Mouse (Mus musculus) layer of hippocampus, postnatal 25 days (tissue): ENCODE data around the gene Stbd1. TPM values are rescaled to one million over a fixed set of nuclear protein-coding genes. Genes with fewer than 3 reads are reported as not detected.

Experiments used
- DNase-seq, 2 experiments: peaks; one replicate each; pipeline ENCODE4 v3.0.0; 2022; ENCODE audit warnings: mixed read lengths in 2 of 2, low spot score in 1 of 2; ENCODE audit errors: extremely low spot score in 1 of 2
- total RNA-seq, 2 experiments: library from RNA; stranded (reverse); gene quantifications; 2 replicates each; pipeline ENCODE4 v1.2.3; 2021

The Stbd1 gene
- 1 to 10 TPM; 2.2 to 2.7 TPM for total RNA-seq

DNA sequence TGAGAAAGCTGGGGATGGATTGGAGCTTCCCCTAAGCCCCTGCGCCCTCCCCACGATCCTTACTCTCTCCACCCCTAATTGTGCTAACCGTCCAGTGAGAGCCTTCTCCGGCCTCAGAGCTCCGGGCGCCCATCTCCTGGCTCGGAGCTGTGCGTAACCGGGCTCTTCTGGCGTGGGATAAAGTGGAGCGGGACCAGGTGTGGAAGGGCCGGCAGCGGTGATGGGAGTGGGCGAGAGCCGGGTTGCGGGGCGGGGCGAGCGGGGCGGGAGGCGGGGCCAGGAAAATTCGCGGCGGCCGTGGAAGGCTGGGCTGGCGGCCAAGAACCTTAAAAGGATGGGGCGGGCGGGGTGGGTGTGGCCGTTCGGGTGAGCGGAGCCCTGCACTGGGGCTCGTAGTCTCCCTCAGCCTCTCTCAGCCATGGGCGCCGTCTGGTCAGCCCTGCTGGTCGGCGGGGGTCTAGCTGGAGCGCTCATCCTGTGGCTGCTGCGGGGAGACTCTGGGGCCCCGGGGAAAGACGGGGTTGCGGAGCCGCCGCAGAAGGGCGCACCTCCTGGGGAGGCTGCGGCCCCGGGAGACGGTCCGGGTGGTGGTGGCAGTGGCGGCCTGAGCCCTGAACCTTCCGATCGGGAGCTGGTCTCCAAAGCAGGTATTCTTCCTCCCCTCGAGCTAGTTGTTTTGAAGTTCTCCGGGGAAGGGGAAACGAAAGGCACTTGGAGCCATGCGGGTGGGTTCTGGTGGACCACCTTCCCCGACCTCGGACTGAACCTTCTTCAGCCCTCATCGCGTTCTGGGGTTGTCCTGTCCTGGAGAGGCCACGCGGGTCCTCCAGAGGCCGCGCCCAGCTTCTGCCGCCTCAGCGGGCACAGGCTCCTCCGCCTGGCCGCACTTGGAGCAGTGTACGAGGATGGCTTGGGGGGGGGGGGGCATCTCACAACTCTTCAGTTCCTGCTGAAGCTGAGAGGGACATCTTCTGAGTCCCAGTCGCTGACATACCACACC is at the start of gene Stbd1:
TSS of gene Stbd1 (plus strand) at position 351 of the 1,000 bp plus-strand sequence.
- peak in 1 of 2 experiments; percentile 59 for DNase-seq

DNA sequence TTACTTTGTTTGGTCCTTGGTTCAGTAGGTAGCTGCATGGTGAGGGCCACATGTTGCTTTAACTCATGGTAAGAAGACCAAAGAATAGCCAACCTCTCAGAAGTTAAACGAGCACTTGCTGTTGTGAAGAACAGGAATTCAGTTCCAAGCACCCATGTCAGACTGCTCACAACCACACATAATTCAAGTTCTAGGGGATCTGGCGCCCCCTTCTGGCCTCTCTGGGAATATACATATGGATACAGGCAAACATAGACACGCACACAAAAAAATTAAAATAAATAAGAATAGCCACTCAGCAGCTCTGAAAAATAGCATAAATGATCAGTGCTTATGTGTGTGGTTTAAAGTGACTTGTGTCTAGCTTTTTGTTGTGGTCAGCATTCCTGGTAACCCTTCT is 48.9 kb upstream of the Stbd1 start:
- DNase-seq, result peak in 1 of 2 experiments; percentile 10

DNA sequence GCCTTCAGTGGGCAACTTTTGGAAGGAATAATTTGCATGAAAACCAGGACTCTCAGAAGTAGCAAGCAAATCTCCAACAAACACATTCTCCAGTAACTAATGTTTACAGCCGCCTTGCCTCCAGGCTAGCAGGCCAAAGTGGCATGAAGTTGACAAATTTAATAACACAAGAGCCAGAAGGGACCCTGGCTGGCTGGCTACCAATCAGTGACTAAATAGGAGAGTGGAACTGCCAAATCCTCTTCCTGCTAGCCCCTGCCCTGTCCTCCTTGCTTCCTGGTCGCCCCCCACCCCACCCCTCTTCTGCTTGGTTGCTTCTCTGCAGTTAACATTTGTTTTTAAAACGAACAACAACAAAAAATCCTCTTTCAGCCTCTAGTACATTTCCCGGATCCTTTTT is 48.4 kb upstream of the Stbd1 start:
- DNase-seq, result no peak

DNA sequence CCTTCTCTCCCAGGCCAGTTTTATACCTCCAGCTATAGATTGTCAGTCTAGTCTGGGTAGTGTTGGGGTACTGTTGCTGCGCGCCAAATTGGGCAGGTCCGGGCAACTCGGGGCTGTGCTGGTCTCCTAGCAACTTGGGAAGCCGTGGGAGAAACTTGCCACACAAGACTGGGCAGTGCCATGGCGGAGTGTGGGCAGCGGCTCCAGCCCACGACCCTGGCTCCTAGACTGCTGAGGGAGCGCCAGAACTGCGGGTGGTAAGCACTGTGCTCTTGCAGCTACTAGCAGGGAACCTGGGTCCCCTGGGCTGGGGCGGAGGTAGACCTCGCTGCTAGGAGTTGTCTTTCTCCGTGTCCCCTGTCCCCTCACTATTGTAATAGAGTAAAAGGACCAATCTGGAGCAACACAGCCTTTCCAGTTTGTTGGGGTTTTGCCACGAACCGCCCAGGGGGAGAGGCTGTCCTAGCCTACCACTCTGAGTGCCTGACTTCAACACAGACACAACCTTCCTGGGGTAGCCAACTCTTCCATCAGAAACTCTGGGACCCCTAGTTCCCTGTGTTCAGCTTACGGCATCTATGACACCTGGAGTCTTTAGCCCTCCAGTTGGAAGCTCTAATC is 47.8 kb upstream of the Stbd1 start, which contains the start of gene Fam47e:
TSS of gene Fam47e (plus strand) at position 179 of the 621 bp plus-strand sequence.
- DNase-seq, result peak in 1 of 2 experiments; percentile 10

DNA sequence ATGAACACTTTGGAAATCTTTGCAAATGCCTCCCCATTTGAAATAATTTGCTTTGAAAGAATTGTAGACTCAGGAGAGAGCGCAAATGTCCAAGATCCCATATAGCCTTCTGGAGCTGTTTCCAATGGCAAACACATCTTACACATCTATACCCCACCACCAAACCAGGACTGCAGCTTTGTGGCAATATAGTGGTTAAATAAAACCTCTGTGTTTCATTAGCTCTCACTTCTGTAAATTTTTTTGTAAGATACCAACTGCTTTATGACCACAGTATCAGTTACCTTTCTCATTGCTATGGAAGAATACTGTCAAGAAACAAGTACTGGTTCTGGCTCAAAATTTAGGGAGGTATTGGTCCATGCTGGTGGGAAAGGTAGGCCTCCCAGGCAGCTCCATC is 46.9 kb upstream of the Stbd1 start:
- DNase-seq, result no peak

DNA sequence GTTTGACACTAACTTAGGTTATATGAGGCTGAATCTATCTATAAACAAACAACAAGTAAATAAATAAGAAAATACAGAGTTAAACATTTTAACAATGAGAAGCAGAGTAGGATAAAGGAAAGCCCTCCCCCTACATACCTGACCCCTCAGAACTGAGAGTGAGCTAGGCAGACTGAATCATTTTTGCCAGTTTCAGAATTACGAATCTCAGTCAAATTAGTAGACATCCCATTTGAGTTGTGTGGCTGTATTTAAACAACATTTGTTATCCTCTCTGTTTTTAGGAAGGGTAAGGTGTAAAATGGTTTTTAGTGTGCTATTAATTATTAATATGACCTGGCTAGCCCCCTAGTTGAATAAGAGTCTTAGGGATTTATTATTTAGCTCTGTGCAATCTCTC is 45.3 kb upstream of the Stbd1 start:
- DNase-seq, result no peak

DNA sequence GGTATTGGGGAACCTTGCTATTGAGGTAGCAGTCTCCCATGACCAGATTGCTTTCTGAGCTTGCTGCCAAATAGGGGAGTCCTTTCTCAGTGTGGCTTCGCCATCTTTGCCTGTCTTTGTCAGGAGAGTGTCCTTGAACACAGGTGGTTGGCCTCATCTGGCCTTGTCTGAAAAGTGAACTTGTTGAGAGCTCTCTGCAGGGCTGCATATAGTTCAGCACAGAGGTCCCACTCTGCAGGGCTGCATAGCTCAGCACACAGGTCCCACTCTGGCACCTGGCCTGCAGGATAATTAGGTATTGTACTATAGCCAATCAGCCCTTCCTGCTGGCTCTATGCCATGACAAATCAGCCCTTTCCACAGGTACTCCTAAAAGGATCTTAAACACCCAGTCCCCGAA is 42.6 kb upstream of the Stbd1 start:
- no peak for DNase-seq

DNA sequence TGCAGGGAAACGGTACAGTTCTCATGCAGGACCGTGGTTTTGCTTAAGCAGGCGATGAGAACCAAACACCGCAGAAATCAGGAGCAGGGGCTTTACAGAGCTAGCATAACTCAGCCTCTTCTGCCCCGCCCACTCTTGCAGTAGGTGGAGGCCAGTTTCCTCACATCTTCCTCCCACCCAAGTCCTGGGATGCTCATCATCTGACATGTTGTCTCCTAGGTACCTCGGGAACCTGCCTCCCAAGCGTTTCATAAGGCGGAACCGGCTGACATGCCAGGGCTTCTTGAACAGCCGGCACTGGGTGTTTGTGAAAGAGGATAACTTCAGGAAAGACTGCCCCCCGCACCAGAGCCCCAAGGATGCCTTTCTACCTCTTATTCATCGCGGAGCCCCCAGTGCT is 40.8 kb upstream of the Stbd1 start:
- DNase-seq, result no peak

DNA sequence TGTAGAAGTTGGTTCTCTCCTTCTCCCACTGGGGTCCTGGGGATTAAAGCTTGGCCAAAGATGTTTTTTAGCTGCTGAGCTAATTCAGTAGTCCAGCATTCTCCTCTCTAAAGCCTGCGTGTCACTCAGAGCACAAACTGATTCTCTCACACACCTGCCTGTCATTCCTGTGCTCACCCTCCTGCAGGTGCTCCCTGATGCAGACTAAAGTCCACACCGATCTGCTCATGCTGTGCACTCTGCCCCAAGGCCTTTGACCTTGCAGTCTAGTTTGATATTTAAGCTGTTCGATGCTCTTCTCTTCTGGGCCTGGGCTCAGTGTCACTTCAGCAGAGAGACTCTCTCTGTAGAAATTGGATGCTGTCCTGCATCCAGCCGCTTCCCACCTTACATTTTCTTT is 31.6 kb upstream of the Stbd1 start:
- DNase-seq, result no peak

DNA sequence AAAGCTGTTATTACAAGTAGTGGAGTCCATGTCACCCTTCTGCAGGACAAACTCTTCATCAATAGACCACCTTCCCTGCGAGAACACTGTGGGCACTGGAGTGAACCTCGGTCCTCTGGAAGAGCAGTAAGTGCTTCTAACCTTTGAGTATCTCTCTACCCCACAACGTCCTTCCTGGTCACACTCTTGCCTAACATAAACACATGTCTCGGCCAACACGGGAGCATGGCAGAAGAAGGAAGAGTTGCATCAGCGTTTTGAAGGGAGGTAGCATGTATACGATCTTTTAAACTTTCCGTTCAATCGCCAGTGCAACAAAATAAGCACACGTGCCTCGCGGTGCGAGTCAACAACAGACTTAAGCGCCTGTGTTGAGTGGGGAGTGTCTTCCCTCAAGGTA is 23.3 kb upstream of the Stbd1 start:
- DNase-seq, result no peak

DNA sequence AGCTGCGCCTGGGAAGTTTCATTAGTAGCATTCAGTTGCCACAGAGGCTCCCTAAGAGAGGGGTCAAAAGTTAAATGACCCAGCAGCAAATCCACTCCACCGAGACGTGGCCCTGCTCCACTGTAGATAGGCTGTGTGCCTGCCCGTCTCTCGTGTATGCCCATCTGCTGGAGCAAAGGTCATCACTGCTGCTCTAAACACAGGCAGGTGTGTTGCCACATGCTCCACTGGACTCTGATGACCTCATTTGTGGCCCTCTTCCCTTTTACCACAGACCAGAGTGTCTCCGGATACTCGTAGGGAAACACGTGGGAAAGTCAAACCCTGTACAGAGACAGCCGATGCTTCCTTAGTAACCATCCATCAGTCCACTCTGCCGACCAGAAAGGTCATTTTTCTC is 16.9 kb upstream of the Stbd1 start:
- DNase-seq, result no peak

DNA sequence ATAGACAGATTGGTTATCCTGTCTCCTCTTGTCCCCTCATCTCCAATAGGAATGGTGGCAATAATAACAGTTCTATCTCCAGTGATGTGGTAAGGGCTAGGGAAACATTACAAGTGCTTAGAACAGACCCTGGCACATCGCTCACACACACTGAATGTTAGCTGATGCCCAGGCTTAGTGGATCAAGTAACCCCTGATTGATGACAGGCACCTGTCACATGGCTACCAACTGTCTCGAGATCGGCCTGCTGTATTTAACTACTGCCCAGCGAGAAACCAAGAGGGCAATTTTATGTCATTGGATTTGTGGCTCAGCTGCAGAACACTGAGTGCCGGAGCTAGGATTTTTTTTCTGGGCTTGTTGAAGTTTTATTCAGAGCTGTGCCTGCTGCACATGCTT is 7.8 kb upstream of the Stbd1 start:
- DNase-seq, result no peak

DNA sequence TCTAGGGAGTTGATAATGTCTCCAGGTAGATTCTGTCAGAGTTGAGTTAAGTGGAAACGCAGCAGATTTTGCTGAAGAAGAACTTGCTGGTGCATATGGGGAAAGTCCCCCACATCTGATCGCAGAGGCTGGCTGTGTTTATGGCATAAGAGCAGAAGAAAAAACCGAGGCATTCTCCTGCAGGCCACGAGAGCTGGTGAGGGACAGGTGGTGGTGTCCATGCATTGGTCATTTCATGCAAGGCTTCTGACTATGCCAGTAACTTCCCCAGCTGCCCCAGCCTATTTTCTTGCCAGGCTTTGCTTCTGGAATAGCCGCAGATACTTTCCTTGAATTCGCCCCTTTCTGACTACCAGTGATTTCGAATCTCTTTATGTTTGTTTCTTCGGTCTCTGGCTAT is 6.0 kb upstream of the Stbd1 start:
- DNase-seq, result no peak

DNA sequence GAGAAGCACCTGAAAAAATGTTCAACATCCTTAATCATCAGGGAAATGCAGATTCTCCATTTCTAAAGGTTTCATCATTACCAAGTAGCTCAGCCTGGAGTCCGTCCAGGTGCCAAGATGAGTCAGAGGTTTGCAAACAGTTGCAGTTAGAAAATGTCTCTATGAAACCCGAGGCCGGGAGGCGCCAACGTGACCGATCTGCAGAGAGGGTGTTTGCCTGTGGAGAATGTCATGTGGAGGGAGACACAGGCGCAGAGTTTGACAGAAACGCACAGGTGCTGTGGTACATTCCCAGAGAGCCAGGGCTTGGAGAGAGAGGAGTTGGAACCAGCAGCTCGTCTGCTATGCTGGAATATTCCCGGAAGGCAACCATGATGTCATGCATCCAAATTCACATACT is 3.8 kb upstream of the Stbd1 start:
- peak in 1 of 2 experiments; percentile 13 for DNase-seq

DNA sequence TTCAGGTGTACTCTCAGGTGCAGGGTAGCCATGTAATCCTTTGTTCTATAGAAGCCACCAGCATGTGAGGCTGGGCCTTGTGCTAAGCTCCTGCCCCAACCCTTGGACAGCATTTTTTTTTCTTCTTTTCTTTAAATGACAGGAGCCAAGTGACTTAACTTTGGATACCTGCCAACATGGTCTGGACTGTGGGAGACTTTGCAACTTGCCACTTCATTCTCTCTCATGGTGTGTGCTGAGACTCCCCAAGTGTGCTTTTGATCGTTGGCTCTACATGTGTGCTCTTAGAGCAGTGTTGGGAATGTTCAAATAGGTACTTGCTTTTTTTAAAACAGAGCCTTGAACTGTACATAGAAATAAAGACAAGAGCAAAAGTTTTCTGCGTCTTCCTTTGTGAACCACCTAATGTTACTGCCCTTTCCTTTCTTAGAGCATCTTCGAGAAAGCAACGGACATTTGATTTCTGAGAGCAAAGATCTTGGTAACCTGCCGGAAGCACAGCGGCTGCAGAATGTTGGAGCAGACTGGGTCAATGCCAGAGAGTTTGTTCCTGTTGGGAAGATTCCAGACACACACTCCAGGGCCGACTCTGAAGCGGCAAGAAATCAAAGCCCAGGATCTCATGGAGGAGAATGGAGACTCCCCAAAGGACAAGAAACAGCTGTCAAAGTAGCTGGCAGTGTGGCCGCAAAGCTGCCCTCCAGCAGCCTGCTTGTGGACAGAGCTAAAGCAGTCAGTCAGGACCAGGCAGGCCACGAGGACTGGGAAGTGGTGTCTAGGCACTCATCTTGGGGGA is 1.8 kb downstream of the Stbd1 start:
- DNase-seq, result no peak

DNA sequence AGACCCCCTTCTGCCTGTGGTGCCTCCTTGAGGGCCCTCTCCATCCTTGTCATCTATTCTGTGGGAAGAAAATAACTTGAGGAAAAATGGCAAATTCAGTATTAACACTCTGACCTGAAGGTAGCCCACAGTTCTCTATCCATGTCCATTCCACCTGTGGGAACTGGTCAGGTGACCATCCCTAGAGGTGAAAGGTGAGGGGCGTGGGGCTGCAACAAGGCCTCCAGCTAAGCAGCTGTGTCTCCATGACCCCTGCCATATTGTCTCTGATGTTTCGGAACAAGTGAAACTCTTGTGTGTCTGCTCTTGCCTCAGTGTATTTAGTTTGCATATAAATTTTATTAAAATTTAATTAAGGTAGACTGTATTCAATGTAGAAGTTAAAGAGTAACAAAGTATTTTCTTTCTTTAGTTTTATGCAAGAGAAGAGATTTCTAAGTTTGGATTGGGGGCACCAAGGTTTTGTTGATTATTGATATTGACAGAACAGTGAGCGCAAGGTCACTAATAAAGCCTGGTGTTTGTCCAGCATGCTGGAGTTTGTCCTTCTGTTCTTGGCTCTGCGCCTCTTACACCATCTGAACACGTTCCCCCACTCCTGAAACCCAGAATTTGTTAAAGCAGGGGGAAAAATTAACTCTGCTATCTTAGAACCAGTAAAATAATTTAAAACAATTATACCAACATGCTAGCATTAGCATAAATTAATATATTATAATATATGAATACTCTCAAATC is 4.8 kb downstream of the Stbd1 start:
- no peak for DNase-seq

DNA sequence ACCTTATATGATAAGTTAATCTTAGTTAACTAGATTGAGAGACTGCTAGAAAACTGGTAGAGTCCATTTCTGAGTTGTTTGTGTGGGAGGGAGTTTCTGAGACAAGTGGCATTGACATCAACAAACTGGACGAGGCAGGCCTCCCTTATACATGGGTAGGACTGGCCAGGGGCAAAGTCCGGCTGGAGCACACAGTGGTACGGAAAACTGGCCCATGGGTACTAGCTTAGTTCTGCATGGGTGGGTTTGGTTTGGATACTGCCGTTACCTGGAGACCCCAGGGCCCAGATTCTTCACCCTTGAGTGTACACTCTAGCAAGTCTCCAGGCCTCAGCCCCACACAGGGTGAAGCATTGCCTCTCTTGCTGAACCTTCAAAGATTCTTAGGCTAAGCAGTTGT is 9.9 kb downstream of the Stbd1 start:
- DNase-seq, result no peak

DNA sequence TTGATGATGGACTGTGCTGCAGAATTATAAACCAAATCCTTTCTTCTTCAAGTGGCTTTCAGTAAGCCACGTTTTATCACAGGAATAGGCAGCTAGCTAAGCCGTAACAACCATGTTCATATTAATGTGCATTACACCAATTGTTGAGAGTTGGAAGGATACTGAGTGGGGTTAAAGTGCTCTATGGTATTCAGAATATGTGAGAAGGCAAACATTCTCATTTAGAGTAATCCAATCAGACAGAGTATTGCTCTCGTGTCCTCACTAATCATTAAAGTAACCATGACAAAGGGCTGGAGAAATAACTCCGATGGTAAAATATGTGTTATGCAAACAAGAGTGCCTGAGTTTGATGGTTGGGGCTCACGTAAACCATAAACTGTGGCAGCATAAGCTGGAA is 19.0 kb downstream of the Stbd1 start:
- DNase-seq, result no peak

DNA sequence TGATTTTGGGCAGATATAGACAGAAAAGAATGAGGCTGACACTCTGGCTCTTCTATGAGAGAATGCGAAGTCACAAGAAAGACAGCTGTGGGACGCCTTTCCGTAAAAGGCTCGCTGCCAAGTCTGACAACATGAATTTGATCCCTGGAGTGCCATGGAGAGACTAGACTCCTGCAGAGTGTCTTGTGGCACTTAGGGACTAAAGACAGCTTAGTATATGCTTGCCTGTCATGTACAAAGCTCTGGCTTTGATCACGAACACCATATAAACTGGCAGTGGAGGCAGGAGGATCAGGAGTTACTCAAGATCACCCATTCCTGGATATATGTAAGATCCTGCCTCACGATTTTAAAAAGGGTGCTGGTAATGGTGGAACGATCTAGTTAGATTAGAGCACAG is 25.1 kb downstream of the Stbd1 start:
- DNase-seq, result no peak

DNA sequence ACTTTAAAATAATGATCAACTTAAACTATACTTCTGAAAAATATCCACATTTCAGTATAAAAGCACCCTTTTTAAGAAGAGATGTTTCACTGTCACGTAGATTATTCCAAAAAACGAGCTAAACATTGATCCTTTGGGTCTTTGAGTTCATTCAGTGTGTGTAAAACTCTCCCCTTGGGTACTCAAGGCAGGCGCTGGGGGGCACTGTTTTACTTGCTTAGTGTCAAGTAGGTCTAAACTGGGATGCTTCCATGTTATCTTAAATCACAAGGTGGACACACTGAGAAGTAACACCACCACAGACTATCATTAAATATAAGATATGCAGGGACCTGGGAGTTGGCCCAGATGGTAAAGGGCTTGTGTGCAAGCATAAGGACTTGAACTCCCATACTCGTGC is 30.7 kb downstream of the Stbd1 start:
- no peak for DNase-seq
